Mouse (Mus musculus) kidney, adult 2 months (tissue): ENCODE results near the gene Tnfrsf1a. TPM values are rescaled to one million over a fixed set of nuclear protein-coding genes. Genes with fewer than 3 reads are reported as not detected.

Experiments used
- DNase-seq: peaks from one replicate; pipeline ENCODE4 v3.0.0; 2021
- H3K27ac ChIP-seq: fragments of 200-500 bp; 2 replicates; pipeline ENCODE4 v1.5.1; 2012; ENCODE audit warnings: low read depth, low read length, control low read depth, inconsistent platforms; ENCODE audit not compliant: insufficient read depth
- H3K27me3 ChIP-seq: fragments of 200-500 bp; replicated peaks from 2 replicates; pipeline ENCODE4 v1.6.1; 2012; ENCODE audit warnings: mild to moderate bottlenecking, moderate library complexity, low read length, inconsistent platforms; ENCODE audit not compliant: control insufficient read depth, insufficient read depth
- H3K36me3 ChIP-seq: fragments of 200-500 bp; 2 replicates; pipeline ENCODE4 v1.6.1; 2012; ENCODE audit warnings: mild to moderate bottlenecking, moderate library complexity, low read length, inconsistent platforms; ENCODE audit not compliant: control insufficient read depth, insufficient read depth
- H3K4me1 ChIP-seq: fragments of 200-500 bp; 2 replicates; pipeline ENCODE4 v1.6.1; 2011; ENCODE audit warnings: low read length; ENCODE audit not compliant: control insufficient read depth, insufficient read depth
- H3K4me3 ChIP-seq: fragments of 200-500 bp; 2 replicates; pipeline ENCODE4 v1.5.1; 2011; ENCODE audit warnings: mild to moderate bottlenecking, low read depth, low read length, control low read depth; ENCODE audit not compliant: insufficient read depth
- CTCF ChIP-seq: fragments of 200-500 bp; conservative IDR thresholded peaks from 2 replicates; pipeline ENCODE4 v1.5.1; 2011; ENCODE audit warnings: low read depth, mild to moderate bottlenecking, control low read depth, low read length, moderate library complexity, mixed read lengths; ENCODE audit not compliant: insufficient read depth, insufficient read length
- POLR2A ChIP-seq: fragments of 200-500 bp; IDR thresholded peaks from one replicate; pipeline ENCODE4 v1.6.1; 2011; ENCODE audit warnings: low read depth, low read length, control low read depth
- WGBS: fragments of 180-500 bp; shearing (Covaris S2); methylation state at CpG from one replicate; pipeline ENCODE4 v1.1.7; 2018; 5-methylcytosine and 5-hydroxymethylcytosine counted together
- polyA plus RNA-seq: library from polyadenylated mRNA; depleted of rRNA; stranded (reverse); fragments of >200 nt; gene quantifications from 2 replicates; pipeline ENCODE4 v1.2.3, GENCODE M21; 2012; rRNA removed

Tnfrsf1a gene
- polyA plus RNA-seq, 1 experiment: 98.6 TPM

GRCm38 (mm10) chr6:125410551-125410950, 61.4 kb downstream of the Tnfrsf1a start:
- Histone ChIP-seq H3K36me3 (no peaks in the 10 kb centered on the region), H3K27ac (no peak overlapping the region), H3K4me3 (no peak overlapping the region), H3K27me3 (no peaks in the 10 kb centered on the region), H3K4me1 (no peaks in the 10 kb centered on the region)
- DNase-seq: no peak
- TF ChIP-seq POLR2A (no peak), CTCF (no peak)
- WGBS: 40% methylated on average over 11 of the region's 11 CpGs

GRCm38 (mm10) chr6:125410995-125411547, 61.9 kb downstream of the Tnfrsf1a start:
- TF ChIP-seq POLR2A: no peak
- Histone ChIP-seq H3K27me3 (no peaks in the 10 kb centered on the region), H3K4me1 (no peaks in the 10 kb centered on the region), H3K27ac (no peak overlapping the region), H3K4me3 (no peak overlapping the region), H3K36me3 (no peaks in the 10 kb centered on the region)
- WGBS: 48% methylated on average over 8 of the region's 8 CpGs
- peak; percentile 48 for DNase-seq

- H3K27ac ChIP-seq: no peak overlapping the region
- TF ChIP-seq POLR2A (no peak), CTCF (no peak)
- 96% methylated on average over 6 of the region's 6 CpGs for WGBS
- no peaks in the 10 kb centered on the region for H3K4me1 ChIP-seq
- H3K27me3 ChIP-seq: no peaks in the 10 kb centered on the region
- no peak overlapping the region for H3K4me3 ChIP-seq
- no peaks in the 10 kb centered on the region for H3K36me3 ChIP-seq
- no peak for DNase-seq
Observed at GRCm38 (mm10) chr6:125411661-125412060, 62.5 kb downstream of the Tnfrsf1a start.

Other genes starting within 250 kb of the Tnfrsf1a start
- 15.5 and 16.5 TPM in 2 replicates for gene Nop2, start 217.5 kb upstream of the Tnfrsf1a start, polyA plus RNA-seq
- 35.0 and 36.4 TPM in 2 replicates for gene Iffo1, start 204.1 kb upstream of the Tnfrsf1a start, polyA plus RNA-seq
- gene Gapdh, start 182.9 kb upstream of the Tnfrsf1a start, polyA plus RNA-seq: 7,324 and 7,933 TPM in 2 replicates
- gene Ncapd2, start 157.7 kb upstream of the Tnfrsf1a start, polyA plus RNA-seq: 15.6 and 18.7 TPM in 2 replicates
- 102 and 110 TPM in 2 replicates for gene Mrpl51, start 157.6 kb upstream of the Tnfrsf1a start, polyA plus RNA-seq
- gene Vamp1, start 133.8 kb upstream of the Tnfrsf1a start, polyA plus RNA-seq: 19.1 and 19.8 TPM in 2 replicates
- 16.0 and 16.4 TPM in 2 replicates for gene Tapbpl, start 117.5 kb upstream of the Tnfrsf1a start, polyA plus RNA-seq
- gene Cd27, start 112.4 kb upstream of the Tnfrsf1a start, polyA plus RNA-seq: 0.64 and 7.0 TPM in 2 replicates
- gene Tuba3a, start 63.3 kb upstream of the Tnfrsf1a start, polyA plus RNA-seq: 0.39 and 0.86 TPM in 2 replicates
- 97.1 and 116 TPM in 2 replicates for gene Ltbr, start 35.5 kb upstream of the Tnfrsf1a start, polyA plus RNA-seq
- gene Scnn1a, start 28.7 kb upstream of the Tnfrsf1a start, polyA plus RNA-seq: 83.5 and 89.5 TPM in 2 replicates
- 6.1 and 7.1 TPM in 2 replicates for gene Plekhg6, start 31.4 kb downstream of the Tnfrsf1a start, polyA plus RNA-seq
- gene Cd9, start 145.4 kb downstream of the Tnfrsf1a start, polyA plus RNA-seq: 138 and 140 TPM in 2 replicates
- gene Vwf, start 197.4 kb downstream of the Tnfrsf1a start, polyA plus RNA-seq: 14.6 and 16.8 TPM in 2 replicates